Mouse (Mus musculus) intestine, embryonic 14.5 days (tissue): ENCODE measurements around the gene Dock10. TPM values are rescaled to one million over a fixed set of nuclear protein-coding genes. Genes with fewer than 3 reads are reported as not detected.

ENCODE experiments used
- ATAC-seq: fragments of 200-750 bp; cut with Nextera tagmentation; replicated peaks from 2 replicates; pipeline ENCODE4 v1.8.0; 2017; ENCODE audit warnings: low read depth, moderate number of reproducible peaks, moderate TSS enrichment, moderate library complexity; ENCODE audit not compliant: low FRiP score, low TSS enrichment
- DNase-seq: peaks from one replicate; pipeline ENCODE4 v3.0.0-alpha.2; 2018; ENCODE audit warnings: low spot score
- H3K27ac ChIP-seq: fragments of 300-500 bp; sonication (generic); 2 replicates; pipeline ENCODE4 v1.5.1; 2014; ENCODE audit warnings: low read depth, mild to moderate bottlenecking, control low read depth
- H3K27me3 ChIP-seq: fragments of 300-500 bp; sonication (generic); replicated peaks from 2 replicates; pipeline ENCODE4 v1.6.1; 2014; ENCODE audit warnings: low read length, control low read depth; ENCODE audit not compliant: control insufficient read depth, insufficient read depth
- H3K36me3 ChIP-seq: fragments of 300-500 bp; sonication (generic); 2 replicates; pipeline ENCODE4 v1.6.1; 2014; ENCODE audit warnings: low read length, control low read depth; ENCODE audit not compliant: control insufficient read depth, insufficient read depth
- H3K4me1 ChIP-seq: fragments of 300-500 bp; sonication (generic); replicated peaks from 2 replicates; pipeline ENCODE4 v1.6.1; 2014; ENCODE audit warnings: low read length, control low read depth, mixed read lengths; ENCODE audit not compliant: control insufficient read depth, insufficient read depth
- H3K4me2 ChIP-seq: fragments of 300-500 bp; sonication (generic); 2 replicates; pipeline ENCODE4 v1.6.1; 2014; ENCODE audit warnings: low read length
- H3K4me3 ChIP-seq: fragments of 300-500 bp; sonication (generic); 2 replicates; pipeline ENCODE4 v1.5.1; 2014; ENCODE audit warnings: low read depth, low read length, control low read depth, mixed read lengths
- H3K9ac ChIP-seq: fragments of 300-500 bp; sonication (generic); 2 replicates; pipeline ENCODE4 v1.6.1; 2014; ENCODE audit warnings: mild to moderate bottlenecking, low read length
- H3K9me3 ChIP-seq: fragments of 300-500 bp; sonication (generic); 2 replicates; pipeline ENCODE4 v1.6.1; 2016; ENCODE audit warnings: low read length, control low read depth; ENCODE audit not compliant: control insufficient read depth
- WGBS: fragments of 180-500 bp; shearing (Covaris S2); extraction: QIAGEN DNeasy Blood & Tissue Kit; methylation state at CpG from one replicate; pipeline ENCODE4 v1.1.7; 2014; 5-methylcytosine and 5-hydroxymethylcytosine counted together
- polyA plus RNA-seq: library from polyadenylated mRNA; unstranded; fragments of >200 nt; fragmentation: Nextera tagmentation; extraction: Ambion mirVana; gene quantifications from 2 replicates; pipeline ENCODE4 v1.2.1, GENCODE M21; 2014

Gene Dock10
- polyA plus RNA-seq, 1 experiment from 2014 or later = 7.3 TPM

DNA sequence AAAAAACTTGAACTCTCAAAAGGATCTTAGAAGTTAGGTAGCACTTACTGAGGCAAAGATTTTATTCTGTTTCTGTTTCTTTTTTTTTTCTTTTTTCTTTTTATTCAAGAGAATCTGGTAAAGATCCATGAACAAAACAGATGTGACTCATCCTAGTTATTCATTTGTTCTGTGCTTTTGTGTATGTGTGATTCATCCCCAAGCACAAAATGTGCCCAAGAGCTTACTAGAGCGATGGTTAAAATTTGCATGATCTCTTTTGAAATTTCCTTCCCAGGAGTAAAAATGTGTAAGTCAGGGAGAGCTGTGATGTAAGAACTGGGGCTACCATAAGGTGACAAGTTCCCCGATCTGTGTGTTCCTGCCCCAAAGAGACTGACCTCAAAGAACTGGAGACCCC lies 155.2 kb downstream of the Dock10 start:
- 89% methylated on average over 2 of the region's 2 CpGs for WGBS
- DNase-seq = no peak
- H3K27me3 ChIP-seq = no peaks in the 10 kb centered on the region

DNA sequence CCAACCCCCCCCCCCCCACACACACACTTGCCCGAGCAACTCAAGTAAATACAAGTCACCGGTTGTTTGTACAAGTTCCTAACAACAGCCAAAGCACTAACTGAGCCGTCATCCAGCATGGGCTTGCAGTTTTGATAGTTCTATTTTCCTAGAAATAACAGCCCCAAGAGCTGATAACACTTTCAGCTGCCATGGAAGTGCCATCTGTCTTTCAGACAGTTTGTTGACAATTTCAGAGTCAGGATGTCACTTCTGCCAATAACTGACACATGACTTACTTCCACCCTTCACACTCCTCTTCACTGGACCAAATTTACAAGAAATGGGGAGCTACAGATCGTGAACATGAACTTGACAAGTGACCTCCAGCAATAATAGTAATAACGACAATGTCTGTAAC lies 175.0 kb downstream of the Dock10 start:
- no peaks in the 10 kb centered on the region for H3K4me1 ChIP-seq

More for the DNA sequence above, 155.2 kb downstream of the Dock10 start:
- H3K27ac ChIP-seq = no peak overlapping the region
- ATAC-seq = no peak
- H3K9ac ChIP-seq = no peak overlapping the region
- no peaks in the 10 kb centered on the region for H3K4me1 ChIP-seq
- H3K36me3 ChIP-seq = no peaks in the 10 kb centered on the region
- H3K4me2 ChIP-seq = no peak overlapping the region
- no peak overlapping the region for H3K4me3 ChIP-seq
- H3K9me3 ChIP-seq = no peaks in the 10 kb centered on the region

DNA sequence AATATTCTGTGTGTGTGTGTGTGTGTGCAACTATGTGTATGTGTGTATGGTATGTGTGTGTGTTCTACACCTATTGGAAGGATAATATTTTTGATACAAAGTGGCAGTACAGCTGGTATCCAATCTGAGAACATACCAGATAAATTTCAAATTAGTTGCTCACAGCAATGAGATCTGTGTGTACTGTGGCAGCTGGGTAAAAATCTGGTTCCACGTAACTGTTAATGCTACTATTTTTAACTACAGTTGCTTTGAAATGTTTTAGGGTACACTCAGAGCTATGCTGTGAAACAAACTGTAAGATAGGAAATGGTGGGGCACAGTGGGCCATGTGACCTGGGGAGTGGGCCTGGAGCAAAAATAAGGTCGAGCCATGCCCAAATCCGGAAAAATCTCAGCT lies 176.1 kb downstream of the Dock10 start:
- ATAC-seq (no peak), DNase-seq (no peak)
- Histone ChIP-seq H3K9me3 (no peaks in the 10 kb centered on the region), H3K9ac (no peak overlapping the region), H3K27me3 (no peaks in the 10 kb centered on the region), H3K4me3 (no peak overlapping the region), H3K4me2 (no peak overlapping the region), H3K4me1 (no peaks in the 10 kb centered on the region), H3K27ac (no peak overlapping the region), H3K36me3 (no peaks in the 10 kb centered on the region)
- 89% methylated on average over 3 of the region's 3 CpGs for WGBS

More for the DNA sequence above, 175.0 kb downstream of the Dock10 start:
- Histone ChIP-seq H3K9me3 (no peaks in the 10 kb centered on the region), H3K4me2 (no peak overlapping the region), H3K4me3 (no peak overlapping the region), H3K9ac (no peak overlapping the region), H3K27me3 (no peaks in the 10 kb centered on the region), H3K27ac (no peak overlapping the region), H3K36me3 (no peaks in the 10 kb centered on the region)
- WGBS = 45% methylated on average over 5 of the region's 5 CpGs
- DNase-seq = no peak
- ATAC-seq = no peak

DNA sequence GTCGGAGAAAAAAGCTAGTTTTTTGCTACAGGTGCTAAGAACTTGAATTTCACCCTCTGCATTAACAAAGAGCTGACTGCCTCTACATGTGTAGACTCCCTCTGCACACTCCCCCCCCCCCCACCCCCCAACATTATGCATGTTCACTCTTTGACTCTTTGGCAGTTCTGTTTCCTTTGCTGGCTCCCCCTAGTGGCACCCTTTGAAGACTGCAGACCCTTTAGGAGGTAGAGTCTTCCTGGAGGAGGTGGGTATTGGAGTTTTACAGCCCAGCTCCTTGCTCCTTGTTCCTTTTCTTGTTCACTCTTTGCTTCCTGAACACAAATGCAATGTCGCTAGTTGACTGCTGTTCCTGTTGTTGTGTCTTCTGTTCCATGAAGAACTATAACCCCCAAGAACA lies 181.4 kb downstream of the Dock10 start:
- DNase-seq (no peak), ATAC-seq (no peak)
- WGBS = 78% methylated on average over 2 of the region's 2 CpGs
- Histone ChIP-seq H3K9ac (no peak overlapping the region), H3K36me3 (no peaks in the 10 kb centered on the region), H3K27ac (no peak overlapping the region), H3K27me3 (no peaks in the 10 kb centered on the region), H3K4me1 (no peaks in the 10 kb centered on the region), H3K9me3 (no peaks in the 10 kb centered on the region), H3K4me3 (no peak overlapping the region), H3K4me2 (no peak overlapping the region)

DNA sequence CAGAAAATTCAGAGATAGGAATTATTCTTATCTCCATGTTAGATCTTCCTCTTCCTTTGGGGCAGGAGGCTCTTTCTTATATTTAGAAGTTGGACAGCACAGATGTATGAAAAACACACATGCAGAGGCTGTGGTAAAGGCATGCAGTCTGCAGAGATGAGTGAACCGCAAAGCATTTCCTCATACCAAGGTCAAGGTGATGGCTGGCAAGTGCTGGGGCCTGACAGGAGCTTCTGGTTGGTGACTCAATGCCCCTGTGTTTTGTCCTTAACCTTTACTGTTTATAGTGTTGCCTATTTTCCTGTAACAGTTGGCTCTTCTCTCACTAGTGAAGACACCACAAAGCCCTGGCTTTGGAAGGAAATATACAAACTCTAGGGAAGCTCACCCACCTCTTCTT lies 201.9 kb downstream of the Dock10 start:
- H3K27ac ChIP-seq = no peak overlapping the region
- no peak overlapping the region for H3K4me2 ChIP-seq
- no peaks in the 10 kb centered on the region for H3K36me3 ChIP-seq
- no peaks in the 10 kb centered on the region for H3K27me3 ChIP-seq
- H3K9ac ChIP-seq = no peak overlapping the region
- DNase-seq (no peak), ATAC-seq (no peak)
- H3K4me1 ChIP-seq = no peaks in the 10 kb centered on the region
- no peak overlapping the region for H3K4me3 ChIP-seq
- WGBS = 92% methylated on average over 1 of the region's 1 CpGs
- H3K9me3 ChIP-seq = no peaks in the 10 kb centered on the region

DNA sequence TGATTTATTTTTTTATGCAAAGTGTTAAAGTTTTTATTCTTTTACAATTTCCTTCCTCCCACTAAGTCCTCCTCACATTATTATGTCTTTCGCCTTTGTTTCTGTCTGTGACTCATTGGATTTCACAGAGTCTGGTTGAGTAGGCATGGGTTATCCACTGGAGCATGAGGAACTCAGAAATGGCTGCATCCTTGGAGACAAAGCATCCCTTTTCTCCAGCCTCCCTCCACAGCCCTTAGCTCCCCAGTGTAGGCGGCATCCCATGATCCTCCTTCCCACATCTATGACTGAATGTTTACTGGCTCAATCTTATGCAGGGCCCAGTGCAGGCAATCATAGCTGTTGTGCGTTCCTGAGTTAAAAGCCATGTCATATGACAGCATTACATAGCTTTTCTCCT lies 216.8 kb downstream of the Dock10 start:
- Histone ChIP-seq H3K36me3 (no peaks in the 10 kb centered on the region), H3K4me3 (no peak overlapping the region), H3K27me3 (no peaks in the 10 kb centered on the region), H3K27ac (no peak overlapping the region), H3K4me2 (no peak overlapping the region), H3K4me1 (no peaks in the 10 kb centered on the region), H3K9ac (no peak overlapping the region), H3K9me3 (no peaks in the 10 kb centered on the region)
- DNase-seq (no peak), ATAC-seq (no peak)
- WGBS = 93% methylated on average over 3 of the region's 3 CpGs

DNA sequence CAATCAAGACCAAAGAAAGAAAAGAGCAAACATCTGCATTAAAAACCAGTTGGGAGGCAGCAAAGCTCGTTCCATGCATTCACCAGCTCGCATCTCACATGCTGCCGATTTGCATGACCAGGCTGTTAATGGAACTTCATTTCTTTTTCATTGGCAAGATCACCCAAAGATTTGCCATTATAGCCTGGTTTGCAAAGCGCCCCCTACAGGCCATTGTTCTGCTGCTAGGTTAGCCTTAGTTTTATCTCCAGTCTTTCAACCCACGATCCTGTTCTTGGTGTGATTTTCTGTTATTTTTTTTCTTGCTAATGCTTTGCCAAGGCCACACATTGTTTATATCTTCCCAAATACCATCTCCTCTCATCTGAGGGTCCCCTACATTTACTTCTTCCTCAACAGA lies 236.1 kb downstream of the Dock10 start:
- no peak for DNase-seq
- no peak for ATAC-seq
- WGBS = 72% methylated on average over 5 of the region's 5 CpGs

DNA sequence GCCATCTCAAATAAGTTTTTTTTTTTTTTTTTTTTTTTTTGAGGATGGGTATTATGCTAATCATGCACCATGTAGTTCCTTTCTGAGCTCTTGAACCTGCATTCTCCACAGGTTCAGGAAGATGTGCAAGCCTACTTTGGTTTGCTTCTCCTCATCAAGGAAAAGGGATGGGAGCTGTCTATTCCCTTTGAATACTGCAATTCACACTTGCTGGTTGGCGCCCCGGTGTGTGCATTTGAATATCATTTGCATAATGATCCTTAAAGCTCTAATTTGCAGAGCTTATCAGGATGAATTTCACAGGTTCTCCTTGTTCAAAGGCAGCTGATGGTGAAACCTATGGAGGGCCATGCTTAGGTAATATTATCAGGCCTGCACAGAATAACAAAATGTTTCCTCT lies 237.9 kb downstream of the Dock10 start:
- Histone ChIP-seq H3K36me3 (no peaks in the 10 kb centered on the region), H3K4me2 (no peak overlapping the region), H3K27me3 (no peaks in the 10 kb centered on the region), H3K4me3 (no peak overlapping the region), H3K9ac (no peak overlapping the region), H3K4me1 (no peaks in the 10 kb centered on the region), H3K27ac (no peak overlapping the region), H3K9me3 (no peaks in the 10 kb centered on the region)
- 27% methylated on average over 2 of the region's 2 CpGs for WGBS
- no peak for ATAC-seq
- DNase-seq = no peak

More for the DNA sequence above, 236.1 kb downstream of the Dock10 start:
- H3K9ac ChIP-seq = no peak overlapping the region
- H3K36me3 ChIP-seq = no peaks in the 10 kb centered on the region
- H3K27me3 ChIP-seq = no peaks in the 10 kb centered on the region
- H3K27ac ChIP-seq = no peak overlapping the region
- no peak overlapping the region for H3K4me2 ChIP-seq
- H3K4me1 ChIP-seq = no peaks in the 10 kb centered on the region
- no peak overlapping the region for H3K4me3 ChIP-seq
- no peaks in the 10 kb centered on the region for H3K9me3 ChIP-seq

DNA sequence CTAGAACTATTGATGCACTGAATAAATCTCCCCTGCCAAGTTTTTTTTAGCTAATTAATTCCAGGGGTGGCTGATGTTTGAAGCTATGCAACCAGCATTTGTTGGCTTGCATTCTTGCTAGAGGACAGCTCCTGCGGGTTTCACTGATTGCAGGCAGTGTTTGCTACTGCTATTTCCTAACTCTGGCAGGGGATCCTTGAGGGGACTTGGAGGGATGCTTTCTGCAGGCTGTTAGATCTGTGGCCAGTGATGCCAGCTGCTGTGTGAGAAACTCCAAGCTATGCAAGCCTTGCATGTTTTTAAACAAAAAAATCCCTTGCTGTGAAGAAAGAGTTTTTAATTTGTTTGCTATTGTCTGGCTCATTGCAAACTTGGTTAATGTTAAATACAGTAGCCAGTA lies 238.4 kb downstream of the Dock10 start:
- Histone ChIP-seq H3K27ac (no peak overlapping the region), H3K27me3 (no peaks in the 10 kb centered on the region), H3K36me3 (no peaks in the 10 kb centered on the region), H3K4me2 (no peak overlapping the region), H3K9ac (no peak overlapping the region), H3K9me3 (no peaks in the 10 kb centered on the region), H3K4me3 (no peak overlapping the region), H3K4me1 (no peaks in the 10 kb centered on the region)
- WGBS = 0% methylated on average over 1 of the region's 1 CpGs
- DNase-seq (no peak), ATAC-seq (no peak)
